Mouse (Mus musculus) bone marrow, adult 2 months (tissue): ENCODE measurements around the gene Mettl9. TPM values are rescaled to one million over a fixed set of nuclear protein-coding genes. Genes with fewer than 3 reads are reported as not detected.

Experiments
- H3K27ac ChIP-seq: fragments of 200-500 bp; 2 replicates; pipeline ENCODE4 v1.5.1; 2012; ENCODE audit warnings: low read depth, mild to moderate bottlenecking, control low read depth, inconsistent platforms, low read length; ENCODE audit not compliant: control insufficient read depth, poor library complexity, insufficient read depth
- H3K4me1 ChIP-seq: fragments of 200-500 bp; 2 replicates; pipeline ENCODE4 v1.6.1; 2011; ENCODE audit warnings: low read length; ENCODE audit not compliant: control insufficient read depth, insufficient read depth
- H3K4me3 ChIP-seq: fragments of 200-500 bp; replicated peaks from 2 replicates; pipeline ENCODE3; 2011; ENCODE audit warnings: mild to moderate bottlenecking, low read depth, low read length, control low read depth; ENCODE audit not compliant: control insufficient read depth
- CTCF ChIP-seq: fragments of 200-500 bp; IDR thresholded peaks from 2 replicates; pipeline ENCODE4 v1.5.1; 2011; ENCODE audit warnings: low read length, control low read depth; ENCODE audit not compliant: control insufficient read depth, insufficient read depth
- POLR2A ChIP-seq: fragments of 200-500 bp; IDR thresholded peaks from 2 replicates; pipeline ENCODE4 v1.6.1; 2011; ENCODE audit warnings: low read depth, mild to moderate bottlenecking, control low read depth, low read length, borderline replicate concordance; ENCODE audit not compliant: control insufficient read depth
- WGBS: fragments of 180-500 bp; shearing (Covaris S2); methylation state at CpG from one replicate; pipeline ENCODE4 v1.1.7; 2018; 5-methylcytosine and 5-hydroxymethylcytosine counted together
- polyA plus RNA-seq: library from polyadenylated mRNA; stranded (reverse); fragments of >200 nt; gene quantifications from 2 replicates; pipeline ENCODE4 v1.2.4, GENCODE M21; 2011; ENCODE audit warnings: low replicate concordance; ENCODE audit not compliant: missing spikeins, insufficient read depth, insufficient read length

Mettl9 gene
- polyA plus RNA-seq, 1 experiment: 48.1 TPM

- 81% methylated on average over 4 of the region's 4 CpGs for WGBS
- TF ChIP-seq CTCF: no peak
- no peak for TF ChIP-seq POLR2A
- H3K4me3 ChIP-seq: no peak overlapping the region
- H3K27ac ChIP-seq: no peak overlapping the region
- no peaks in the 10 kb centered on the region for H3K4me1 ChIP-seq
These were observed 58.8 kb downstream of the Mettl9 start for GRCm38 (mm10) chr7:121093026-121093425.

GRCm38 (mm10) chr7:121098614-121099389 lies 64.6 kb downstream of the Mettl9 start:
- H3K4me3 ChIP-seq: no peak overlapping the region
- H3K4me1 ChIP-seq: no peaks in the 10 kb centered on the region
- TF ChIP-seq CTCF (no peak), POLR2A (no peak)
- 66% methylated on average over 10 of the region's 10 CpGs for WGBS
- H3K27ac ChIP-seq: no peak overlapping the region

DNA sequence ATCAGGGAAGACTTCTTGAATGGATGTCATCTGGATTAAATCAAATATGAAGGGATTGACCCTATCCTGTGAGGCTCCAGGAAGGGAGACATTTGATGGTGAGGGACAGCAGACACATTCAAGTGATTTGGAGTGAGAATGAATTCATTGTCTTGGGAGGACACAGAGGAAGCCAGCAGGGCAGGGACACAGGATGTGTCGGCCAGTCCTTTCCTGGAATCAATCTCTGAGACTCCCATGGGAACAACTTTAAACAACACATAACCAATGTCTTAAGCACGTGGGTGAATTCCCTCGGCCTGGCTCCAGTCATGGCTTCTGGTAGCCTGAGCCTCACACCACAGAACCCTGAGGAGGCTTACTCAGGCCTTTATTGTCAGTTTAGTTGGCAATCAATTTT lies 73.6 kb downstream of the Mettl9 start:
- 71% methylated on average over 3 of the region's 3 CpGs for WGBS
- no peak for TF ChIP-seq CTCF
- no peak for TF ChIP-seq POLR2A

GRCm38 (mm10) chr7:121111321-121111720 lies 77.1 kb downstream of the Mettl9 start:
- Histone ChIP-seq H3K27ac (no peak overlapping the region), H3K4me3 (no peak overlapping the region), H3K4me1 (no peaks in the 10 kb centered on the region)
- WGBS: 24% methylated on average over 3 of the region's 3 CpGs
- no peak for TF ChIP-seq CTCF
- no peak for TF ChIP-seq POLR2A

More for the DNA sequence above, 73.6 kb downstream of the Mettl9 start:
- no peak overlapping the region for H3K27ac ChIP-seq
- no peak overlapping the region for H3K4me3 ChIP-seq
- no peaks in the 10 kb centered on the region for H3K4me1 ChIP-seq

DNA sequence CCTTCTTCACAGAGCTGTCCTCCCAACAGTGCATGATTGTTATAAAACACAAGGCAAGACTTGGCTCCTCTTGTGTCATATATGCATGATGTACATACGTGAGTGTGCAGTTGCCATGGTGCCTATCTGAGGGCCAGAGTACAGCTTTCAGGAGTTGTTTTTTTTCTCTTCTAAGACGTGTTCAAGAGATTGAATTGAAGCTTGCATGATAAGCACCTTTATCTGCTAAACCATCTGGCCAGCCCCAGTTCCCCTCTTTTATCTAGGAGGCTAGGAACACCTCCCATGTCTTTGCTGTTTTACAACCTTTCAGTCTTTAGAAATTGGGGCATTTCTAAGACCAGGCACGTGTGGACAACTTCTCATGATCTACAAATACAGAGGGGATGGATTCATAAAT lies 77.5 kb downstream of the Mettl9 start:
- 25% methylated on average over 3 of the region's 3 CpGs for WGBS
- Histone ChIP-seq H3K4me1 (no peaks in the 10 kb centered on the region), H3K4me3 (no peak overlapping the region), H3K27ac (no peak overlapping the region)
- TF ChIP-seq POLR2A: no peak
- TF ChIP-seq CTCF: no peak

GRCm38 (mm10) chr7:121120143-121120818 lies 86.0 kb downstream of the Mettl9 start:
- H3K4me3 ChIP-seq: no peak overlapping the region
- 14% methylated on average over 10 of the region's 10 CpGs for WGBS
- no peaks in the 10 kb centered on the region; the same call in 1 of the 2 replicates for H3K4me1 ChIP-seq
- TF ChIP-seq CTCF: peak; percentile 68
- TF ChIP-seq POLR2A: no peak
- H3K27ac ChIP-seq: no peak overlapping the region

Other genes starting within 250 kb of the Mettl9 start
- not detected in 2 replicates for gene Gm5737, start 222.1 kb upstream of the Mettl9 start, polyA plus RNA-seq
- 39.2 and 39.8 TPM in 2 replicates for gene Eef2k, start 191.6 kb upstream of the Mettl9 start, polyA plus RNA-seq
- 6.5 and 14.2 TPM in 2 replicates for gene Polr3e, start 116.7 kb upstream of the Mettl9 start, polyA plus RNA-seq
- 104 and 196 TPM in 2 replicates for gene Cdr2, start 52.1 kb upstream of the Mettl9 start, polyA plus RNA-seq
- not detected in 2 replicates for gene Mfsd13b, start 51.9 kb upstream of the Mettl9 start, polyA plus RNA-seq
- gene Igsf6, start 40.1 kb downstream of the Mettl9 start, polyA plus RNA-seq: 13.4 and 51.1 TPM in 2 replicates
- gene Otoa, start 47.2 kb downstream of the Mettl9 start, polyA plus RNA-seq: not detected in 2 replicates